Mouse (Mus musculus) olfactory bulb, adult 2 months (tissue): Measurements from ENCODE around the gene N6amt1.

ENCODE experiments used
- CTCF ChIP-seq: fragments of 200-500 bp; IDR thresholded peaks from 2 replicates; pipeline ENCODE4 v1.5.1; 2012; ENCODE audit warnings: low read depth, mild to moderate bottlenecking, low read length, moderate library complexity; ENCODE audit not compliant: insufficient read depth
- POLR2A ChIP-seq: fragments of 200-500 bp; IDR thresholded peaks from 2 replicates; pipeline ENCODE4 v1.6.1; 2012; ENCODE audit warnings: mild to moderate bottlenecking, low read depth, low read length, moderate library complexity; ENCODE audit not compliant: insufficient read depth

DNA sequence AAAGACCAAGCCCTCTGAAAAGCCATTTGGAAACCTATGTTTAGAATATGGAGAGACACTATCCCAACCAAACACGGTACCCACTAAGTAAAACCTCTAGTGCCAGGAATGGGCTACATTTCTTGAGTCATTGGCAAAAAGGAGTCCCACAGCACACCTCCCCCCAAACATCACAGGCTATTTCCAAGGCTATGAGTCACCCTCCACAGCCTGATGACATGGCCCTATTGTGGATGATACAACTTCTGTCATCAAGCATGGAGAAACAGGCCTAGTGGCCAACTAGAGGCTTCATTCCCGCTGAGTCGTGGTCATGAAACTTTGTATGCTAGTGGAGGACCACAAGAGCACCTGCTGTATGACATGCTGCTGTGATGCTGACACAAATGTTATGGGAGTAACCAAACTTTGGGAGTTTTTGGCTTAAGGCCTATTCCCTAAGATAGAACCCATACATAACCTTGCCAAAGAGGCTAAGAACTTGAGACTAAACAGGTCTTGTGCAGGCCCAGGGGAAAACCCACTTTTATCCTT is 33.5 kb downstream of the N6amt1 start:
- TF ChIP-seq CTCF = no peak
- no peak for TF ChIP-seq POLR2A
